Mouse (Mus musculus): ENCODE measurements around the gene Gm19935. TPM values are rescaled to one million over a fixed set of nuclear protein-coding genes. Genes with fewer than 3 reads are reported as not detected.

The Gm19935 gene
- total RNA-seq, 2 experiments from 2014 or later, result not detected

DNA sequence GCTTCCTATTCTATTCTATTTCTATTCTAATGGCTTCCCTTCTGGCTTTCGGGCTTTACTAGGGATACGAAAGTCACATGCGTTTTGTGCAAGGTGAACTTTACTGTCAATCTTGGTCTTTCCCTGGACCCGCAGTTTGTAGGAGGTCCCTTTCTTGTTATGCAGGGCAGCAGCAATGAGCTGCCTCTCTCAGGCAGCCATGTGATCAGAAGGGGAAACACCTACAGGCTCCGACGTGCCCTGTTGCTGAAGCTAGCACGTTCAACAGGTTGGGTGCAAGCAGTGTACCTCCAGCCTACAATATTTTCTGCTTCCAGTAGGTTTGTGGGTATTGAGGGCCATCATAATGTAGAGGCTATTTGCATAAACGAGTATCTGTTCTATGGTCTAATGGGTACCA is 13.8 kb upstream of the Gm19935 start:
- DNase-seq (ENCODE audit: low spot score in 2 of 2), result no peak

DNA sequence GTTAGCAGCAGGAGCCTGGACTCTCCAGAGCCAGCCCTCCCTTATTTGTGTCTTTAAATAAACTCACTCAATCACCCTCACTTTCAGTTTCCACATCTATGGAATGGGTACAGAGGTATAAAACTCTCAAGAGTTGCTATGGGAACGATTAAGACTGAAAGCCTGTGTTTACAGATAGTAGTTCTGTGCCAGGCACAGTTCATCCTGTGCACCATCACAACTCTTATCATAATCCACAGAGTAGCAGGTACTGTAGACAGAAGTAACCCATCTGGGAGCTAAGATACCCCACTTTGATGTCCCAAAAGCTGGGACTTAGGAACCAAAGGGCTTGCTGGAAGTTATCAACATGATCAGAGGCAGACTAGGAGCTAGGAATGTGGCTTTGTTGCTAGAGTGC is 12.6 kb upstream of the Gm19935 start:
- no peak for DNase-seq (ENCODE audit: low spot score in 2 of 2)

DNA sequence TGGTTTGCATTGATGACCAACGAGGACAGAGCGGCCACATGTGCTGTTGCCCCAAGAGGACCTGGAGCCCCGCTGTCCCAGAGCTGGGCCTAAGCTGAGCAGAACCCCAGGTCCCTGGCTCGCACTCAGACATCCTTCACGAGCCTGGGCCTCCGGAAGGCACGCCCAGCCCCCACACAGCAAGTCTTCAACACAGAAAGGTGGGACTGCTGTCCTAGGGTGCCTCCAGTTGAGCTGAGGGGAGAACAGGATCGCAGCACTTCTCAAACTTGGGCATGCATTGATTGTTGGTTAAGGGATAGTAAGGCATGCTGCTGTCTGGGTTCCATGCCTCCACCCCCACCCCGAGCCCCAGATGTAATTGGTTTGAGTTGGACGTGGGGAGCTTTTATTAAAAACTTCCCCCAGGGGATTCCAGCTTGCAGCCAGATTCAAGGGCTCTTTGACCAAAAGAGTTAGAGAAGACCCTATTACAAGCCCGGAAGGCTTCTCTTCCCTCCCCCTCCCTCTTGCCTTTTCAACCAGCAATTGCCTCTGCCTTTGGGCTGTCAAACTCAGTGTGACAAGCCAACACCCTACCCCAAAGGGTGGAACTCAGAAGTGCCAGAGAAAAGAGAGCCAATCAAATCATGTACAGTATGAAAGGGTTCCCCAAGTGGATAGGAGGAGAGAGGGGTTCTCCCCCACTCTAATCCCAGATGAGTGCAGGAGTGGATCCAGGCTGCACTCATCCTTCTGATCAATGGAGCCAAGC is 12.0 kb upstream of the Gm19935 start:
- no peak for DNase-seq (ENCODE audit: low spot score in 2 of 2)

DNA sequence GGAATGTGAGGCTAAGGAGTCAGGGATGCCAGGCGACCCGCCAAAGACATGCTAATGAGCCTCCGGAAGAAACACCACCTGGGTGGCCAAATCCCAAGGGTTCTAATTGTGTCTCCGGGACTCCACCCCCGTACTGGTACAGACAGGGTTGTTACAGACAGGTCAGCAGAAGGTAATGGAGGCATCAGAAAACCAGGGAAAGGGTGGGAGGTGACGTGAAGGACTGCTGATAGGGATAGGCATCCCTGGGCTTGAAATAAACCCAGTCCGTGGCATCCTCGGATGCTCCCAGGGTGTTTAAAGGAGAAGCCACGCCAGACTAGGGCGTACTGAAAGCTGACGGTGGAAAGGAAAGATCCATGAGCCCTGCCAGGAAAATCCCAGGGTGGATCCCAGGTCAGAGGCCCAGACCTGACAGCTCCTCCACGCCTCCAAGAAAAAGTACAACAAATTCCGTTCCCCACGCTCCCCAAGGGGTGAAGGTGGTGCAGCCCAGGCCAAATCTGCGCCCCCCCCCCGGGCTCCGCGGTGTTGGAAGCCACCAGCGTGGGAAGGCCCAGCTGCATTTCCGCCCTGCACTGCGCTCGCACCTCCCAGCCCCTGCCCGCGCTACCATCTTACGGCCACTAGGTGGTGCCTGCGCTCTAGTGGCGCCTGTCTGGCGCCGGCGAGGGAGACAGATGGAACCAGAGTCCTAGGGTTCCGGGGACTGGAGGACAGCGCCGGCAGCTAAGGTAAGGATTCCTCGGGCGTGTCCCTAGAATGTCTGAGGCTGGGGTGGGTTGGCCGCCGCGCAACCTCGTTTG is 11.2 kb upstream of the Gm19935 start, which contains the start of gene Chd9:
TSS of gene Chd9 (plus strand) at position 172 of the 806 bp plus-strand sequence.
- DNase-seq (ENCODE audit: low spot score in 2 of 2), result peak; percentile 99

DNA sequence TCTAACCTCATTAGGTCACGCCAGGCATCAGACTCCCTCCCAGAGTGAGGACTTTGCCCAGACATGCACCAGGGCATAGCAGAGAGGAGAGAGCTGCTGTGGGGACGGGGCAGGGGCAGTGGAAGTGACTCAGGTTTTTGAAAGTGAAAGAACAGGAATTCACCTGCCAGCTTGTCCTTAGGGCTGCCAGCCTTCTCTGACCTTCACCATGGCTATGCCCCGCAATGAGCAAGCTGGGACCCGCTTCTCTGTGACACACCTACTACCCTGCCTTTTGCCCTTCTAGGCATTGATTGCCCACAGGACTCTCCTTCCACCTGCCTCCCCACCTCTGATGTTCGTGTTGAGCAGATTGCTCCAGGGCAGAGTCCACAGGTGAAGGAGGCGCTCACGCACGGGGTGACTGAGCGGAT is 8.3 kb upstream of the Gm19935 start:
- no peak for DNase-seq (ENCODE audit: low spot score in 2 of 2)

DNA sequence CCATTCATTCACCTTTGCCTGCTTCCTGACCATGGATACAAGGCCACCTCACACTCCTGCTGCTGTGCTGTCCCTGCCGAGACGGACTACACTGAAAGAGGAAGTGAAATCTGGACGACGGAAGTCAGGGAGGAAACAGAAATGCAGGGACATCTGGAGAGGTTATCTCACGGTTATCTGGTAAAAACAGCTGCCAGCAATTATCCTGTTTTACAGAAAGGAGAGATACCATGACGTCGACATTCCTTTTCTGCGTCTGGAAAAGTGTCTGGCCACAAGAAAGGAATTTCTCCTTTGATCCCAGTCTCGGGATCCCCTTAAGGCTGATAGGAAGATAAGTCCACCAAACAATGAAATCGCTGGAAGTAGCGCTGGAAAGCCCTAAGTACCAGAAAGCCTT is 5.2 kb upstream of the Gm19935 start:
- DNase-seq (ENCODE audit: low spot score in 2 of 2), result no peak

DNA sequence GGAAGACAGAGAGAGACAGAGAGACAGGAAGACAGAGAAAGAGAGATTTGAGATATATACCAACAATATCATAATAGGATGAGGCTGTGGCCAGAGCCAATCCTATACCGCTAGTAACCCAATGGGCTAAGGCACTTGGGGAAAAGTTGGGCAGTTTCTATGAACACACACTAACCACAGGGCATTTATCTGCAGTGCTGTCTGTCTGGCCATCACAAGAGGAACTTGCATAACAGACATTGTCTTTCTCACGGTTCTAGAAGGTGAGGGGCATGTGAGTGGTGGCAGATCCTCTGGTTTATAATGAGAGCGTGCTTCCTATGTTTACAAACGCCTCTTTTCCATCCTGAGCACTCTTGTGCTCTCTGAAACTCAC is 3.1 kb upstream of the Gm19935 start:
- DNase-seq (ENCODE audit: low spot score in 2 of 2), result no peak

DNA sequence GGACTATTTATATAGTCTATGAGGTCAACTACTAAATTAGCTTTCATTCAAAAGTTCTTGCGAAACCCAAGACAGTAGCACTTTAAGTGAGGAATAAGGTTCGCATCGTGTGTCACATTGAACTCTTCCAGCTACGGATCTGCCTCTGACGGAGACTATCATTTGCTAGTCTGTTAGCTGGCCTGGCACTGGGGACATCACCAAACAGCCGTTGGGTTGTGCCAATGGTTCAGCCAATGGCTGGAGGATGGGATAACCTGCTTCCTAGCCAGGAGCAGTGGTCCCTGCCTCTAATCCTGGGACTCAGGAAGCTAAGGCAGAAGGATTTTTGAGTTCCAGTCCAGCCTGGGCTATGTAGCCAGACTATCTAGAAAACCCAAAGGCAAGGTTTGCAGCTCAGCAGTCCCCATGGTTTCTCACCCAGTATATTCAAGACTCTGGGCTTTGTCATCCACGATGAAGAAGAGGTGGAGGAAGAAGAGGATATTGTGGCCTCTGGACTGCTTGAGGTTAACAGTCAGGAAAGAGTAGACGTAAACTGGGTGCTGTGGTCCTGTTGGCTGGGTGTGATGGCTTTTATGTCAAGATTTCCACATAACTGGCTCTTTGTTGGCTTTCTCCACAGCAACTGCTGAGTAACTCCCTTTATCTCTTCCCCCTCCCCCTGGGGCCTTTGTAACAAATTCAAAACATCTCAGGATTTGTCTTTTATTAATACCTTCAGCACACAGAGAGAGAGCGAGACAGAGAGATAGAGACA is 2.5 kb upstream of the Gm19935 start:
- DNase-seq (ENCODE audit: low spot score in 2 of 2), result no peak

DNA sequence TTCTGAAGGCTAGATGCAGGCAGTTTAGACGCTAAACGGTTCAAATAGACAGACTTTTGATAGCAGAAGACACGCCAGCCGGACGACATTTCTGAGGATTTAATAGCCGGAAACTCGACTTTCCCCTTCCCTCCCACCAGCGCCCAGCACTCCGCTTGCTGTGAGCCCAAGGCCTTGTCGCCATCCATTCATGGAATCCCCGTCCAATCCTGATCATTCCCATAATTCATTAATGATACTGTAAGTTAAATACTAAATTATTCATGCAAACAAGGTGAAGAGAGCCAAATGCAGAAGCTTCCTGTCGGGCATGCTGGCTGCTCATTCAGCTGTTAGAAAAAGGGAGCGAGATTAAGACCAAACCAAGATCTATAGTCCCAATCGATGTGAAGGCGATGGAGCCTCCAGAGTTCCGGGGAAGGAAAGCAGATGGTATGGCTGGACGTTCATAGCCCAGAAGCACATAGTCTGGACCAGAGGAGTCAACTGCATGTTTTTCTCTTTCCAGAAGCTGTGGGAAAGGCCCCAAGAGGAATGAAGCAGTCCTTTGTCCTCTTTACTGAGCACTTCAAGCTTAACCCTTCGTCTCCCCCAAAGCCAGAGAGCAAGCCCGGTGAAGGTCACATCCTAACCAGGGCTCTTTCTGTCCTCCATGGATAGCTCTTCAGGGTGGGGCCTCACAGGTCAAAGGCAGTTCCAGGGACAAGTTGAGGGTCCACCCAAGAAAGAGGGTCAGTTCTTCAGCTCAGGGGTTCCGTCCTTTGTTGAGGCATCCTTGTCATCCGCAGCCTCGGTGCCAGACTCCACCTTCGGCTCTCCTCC is 921 bp downstream of the Gm19935 start:
- DNase-seq (ENCODE audit: low spot score in 2 of 2), result no peak

DNA sequence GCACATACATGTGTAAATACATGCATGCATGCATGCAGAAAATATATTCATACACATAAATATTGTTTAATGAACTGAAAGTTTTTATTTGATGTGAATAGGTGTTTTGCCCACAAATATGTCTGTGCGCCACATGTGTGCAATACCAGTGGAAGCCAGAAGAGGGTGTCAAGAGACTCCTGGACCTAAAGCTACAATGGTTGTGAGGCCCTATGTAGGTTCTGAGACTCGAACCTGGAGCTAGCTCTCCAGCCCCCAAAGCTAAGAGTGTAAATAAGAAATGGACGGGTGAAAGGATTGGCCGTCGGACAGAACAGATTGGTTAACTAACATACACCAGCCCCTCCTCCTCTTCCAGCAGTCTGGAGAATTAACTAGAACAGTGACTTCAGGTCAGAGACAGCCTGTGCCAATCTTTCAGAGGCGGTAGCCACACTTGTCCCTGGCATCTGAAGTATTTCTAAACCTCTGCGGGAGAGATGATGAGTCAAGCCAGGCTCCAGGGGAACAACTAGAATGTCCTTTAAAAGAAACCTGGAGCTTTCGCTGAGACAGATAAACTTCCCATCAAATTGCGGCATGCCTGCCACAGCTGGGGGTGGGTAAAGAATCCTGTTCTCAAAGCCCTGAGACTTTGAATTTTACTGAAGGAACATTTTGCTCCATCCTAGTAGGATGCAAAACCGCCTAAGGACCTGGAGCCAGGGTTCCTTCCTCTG is 3.4 kb downstream of the Gm19935 start:
- no peak for DNase-seq (ENCODE audit: low spot score in 2 of 2)

DNA sequence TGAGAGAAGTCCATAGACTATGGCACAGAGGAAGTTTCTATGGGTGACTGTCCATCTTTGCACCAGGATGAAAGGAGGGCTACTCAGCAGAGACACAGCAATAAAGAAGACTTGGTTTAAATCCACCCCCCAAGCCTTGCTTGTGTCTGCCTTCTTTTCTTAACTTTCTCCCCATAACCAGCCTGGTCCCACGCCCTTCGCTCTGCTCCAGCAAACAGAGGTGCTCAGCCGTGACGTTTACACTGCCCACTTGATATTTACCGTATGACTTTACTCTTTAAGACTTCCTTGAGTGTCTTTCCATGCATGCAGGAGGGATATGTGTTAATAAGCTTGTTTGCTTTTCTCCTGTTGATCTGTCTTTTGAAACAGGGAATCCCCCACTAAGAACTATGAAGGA is 17.7 kb downstream of the Gm19935 start:
- DNase-seq (ENCODE audit: low spot score in 2 of 2), result no peak

DNA sequence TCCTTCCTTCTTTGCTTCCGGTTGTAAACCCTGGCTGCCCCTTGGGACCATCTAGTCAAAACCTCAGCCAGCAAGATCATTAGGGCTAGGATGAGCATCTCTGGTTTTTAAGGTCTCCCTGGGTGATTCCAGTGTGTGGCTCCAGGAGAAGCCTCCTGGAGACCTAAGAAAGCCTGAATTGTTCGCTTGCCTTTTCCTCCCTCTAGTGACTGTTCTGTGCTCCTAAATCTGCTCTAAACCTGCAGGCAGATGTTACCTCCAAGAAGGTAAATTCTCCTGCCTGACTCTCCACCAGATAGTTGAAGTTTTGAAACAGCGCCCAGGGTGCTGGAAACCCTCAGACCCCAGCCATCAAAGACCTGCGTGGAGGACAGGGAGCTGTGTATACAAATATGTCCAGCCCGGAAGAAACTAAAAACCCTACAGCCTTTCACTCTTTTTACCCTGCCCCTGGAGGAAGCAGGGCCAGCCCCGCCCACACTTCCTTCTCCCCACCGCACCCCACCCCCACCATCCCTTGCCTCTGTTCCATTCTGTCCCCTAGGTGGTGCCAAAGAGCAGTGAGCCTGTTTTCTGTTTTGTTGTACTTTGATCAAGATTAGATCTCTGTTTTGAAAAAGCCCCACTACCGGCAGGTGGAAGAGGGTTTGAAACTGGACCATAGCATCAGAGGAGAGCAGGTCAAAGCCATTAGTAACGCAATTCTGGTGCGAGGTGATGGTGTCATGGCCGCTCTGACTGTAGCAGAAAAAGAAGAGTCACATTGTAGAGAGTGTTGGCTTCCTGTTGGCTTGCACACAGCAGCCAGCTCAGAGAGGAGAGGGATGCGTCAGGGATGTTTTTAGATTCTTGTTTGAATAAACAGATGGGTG is 22.0 kb downstream of the Gm19935 start:
- peak; percentile 48 to 63 for DNase-seq (ENCODE audit: low spot score in 2 of 2)

DNA sequence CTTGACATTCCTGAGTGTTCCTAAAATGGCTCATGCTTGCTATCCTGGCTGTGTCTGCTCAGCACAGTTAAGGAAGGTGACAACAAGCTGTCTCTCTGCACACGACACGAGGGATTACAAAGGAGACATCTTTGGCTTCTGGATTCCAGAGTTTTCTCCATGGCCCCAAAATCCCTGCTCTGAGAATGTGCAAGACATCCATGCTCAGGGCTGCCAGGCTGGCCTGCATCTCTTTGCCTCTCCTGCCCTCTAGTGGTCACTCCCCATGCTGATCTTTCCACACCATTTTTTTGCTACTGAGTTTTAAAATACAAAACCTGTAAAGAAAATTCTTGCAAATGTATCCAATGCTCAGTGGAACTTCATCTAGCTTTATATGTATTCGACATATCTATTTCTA is 23.5 kb downstream of the Gm19935 start:
- peak; percentile 64 to 69 for DNase-seq (ENCODE audit: low spot score in 2 of 2)

DNA sequence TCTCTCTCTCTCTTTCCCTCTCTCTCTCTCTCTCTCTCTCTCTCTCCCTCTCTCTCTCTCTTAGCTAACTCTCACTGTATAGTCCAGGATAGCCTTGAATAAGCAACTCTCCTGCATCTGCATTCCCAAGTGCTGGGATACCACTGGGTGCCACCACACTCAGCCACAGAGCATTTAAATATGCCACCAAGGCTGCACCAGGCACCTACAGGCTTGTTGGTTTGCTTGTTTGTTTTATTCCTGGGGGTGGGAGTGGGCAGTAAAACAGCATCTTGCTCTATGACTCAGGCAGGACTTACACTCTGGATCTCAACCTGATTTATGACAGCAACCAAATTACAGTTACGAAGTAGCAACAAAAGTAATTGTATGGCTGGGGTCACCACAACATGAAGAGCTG is 25.6 kb downstream of the Gm19935 start:
- DNase-seq (ENCODE audit: low spot score in 2 of 2), result no peak

DNA sequence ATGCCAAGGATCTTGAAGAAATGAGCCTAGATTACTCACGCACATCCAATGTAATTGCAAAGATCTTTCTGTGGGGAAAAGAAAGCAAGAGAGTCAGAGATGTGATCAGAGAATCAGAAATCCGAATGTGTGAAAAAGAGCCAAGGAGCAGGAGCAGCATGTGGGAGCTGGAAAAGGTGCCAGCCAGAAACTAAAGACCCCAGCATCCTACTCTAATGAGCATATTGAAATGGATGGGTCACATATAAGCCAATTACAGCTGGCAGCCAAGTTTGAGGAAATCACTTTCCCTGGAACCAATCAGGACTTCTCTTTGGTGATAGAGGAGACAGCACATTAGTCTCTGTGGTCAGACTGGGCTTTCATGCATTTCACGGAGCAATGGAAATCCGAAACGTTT is 47.4 kb downstream of the Gm19935 start:
- DNase-seq (ENCODE audit: low spot score in 2 of 2), result no peak
